ENCODE assay signal across 20 mouse cellular contexts in genomic region chr10:96407846-96408245, GRCm38 (mm10).
DNase-seq lines count a peak whose midpoint lies in the region; ATAC-seq lines count a peak whose summit lies in the region.
"Had no signal": no experiment of that assay in that cellular context is flagged by ENCODE, and none has a peak within 500 bp of the region (broad histone marks: within the 10 kb centered on the region; RNA-seq: fewer than 3 reads in every experiment).

No protein-coding gene starts in this region.

- intact Hi-C loops in heart, postnatal 36 days (cut with DNase I) = no loop called here

- peak; percentile 35 for DNase-seq in A20 (ENCODE audit: low read depth, low spot score)
- DNase-seq in CD4-positive, CD25-positive, alpha-beta regulatory T cell, adult 2 months (ENCODE audit: low read depth, low spot score) = peak; percentile 68
- DNase-seq in induced T-regulatory cell, adult 2 months (ENCODE audit: low read depth) = peak; percentile 83
- DNase-seq in lung, postnatal 4 days = no peak
- no peak for DNase-seq in heart, postnatal 36 days
- DNase-seq in gastrocnemius, postnatal 25 days = no peak
- DNase-seq: adrenal gland, adult 8-10 months; cerebellum, adult 18-20 months; cerebellum, postnatal 14 days; heart, adult 11 months; kidney, adult 2 months; lung, adult 18-20 months; lung, postnatal 14 days; right cerebral cortex, adult 18-20 months; right cerebral cortex, postnatal 4 days; thymus, postnatal 14 days had no signal

- ATAC-seq in neutrophil, adult 5-6 weeks (ENCODE audit: extremely low read depth, insufficient number of reproducible peaks, low FRiP score, poor library complexity, severe bottlenecking) = peak; percentile 44; the same call in 1 of the 2 replicates
- ATAC-seq: forebrain, embryonic 14.5 days; liver, embryonic 12.5 days; midbrain, embryonic 15.5 days had no signal

Comparison
In these comparisons a context has a peak if more than half of its experiments do, and no peak if none do; other contexts are left out.
1. DNase-seq: peak in A20 (single experiment), CD4-positive, CD25-positive, alpha-beta regulatory T cell, adult 2 months (single experiment) and induced T-regulatory cell, adult 2 months (single experiment); none in lung, postnatal 4 days (0 of 2), heart, postnatal 36 days (0 of 2) and gastrocnemius, postnatal 25 days (single experiment).